Mouse (Mus musculus): ENCODE data around the gene Gtf3c1.

Gtf3c1 gene

DNA sequence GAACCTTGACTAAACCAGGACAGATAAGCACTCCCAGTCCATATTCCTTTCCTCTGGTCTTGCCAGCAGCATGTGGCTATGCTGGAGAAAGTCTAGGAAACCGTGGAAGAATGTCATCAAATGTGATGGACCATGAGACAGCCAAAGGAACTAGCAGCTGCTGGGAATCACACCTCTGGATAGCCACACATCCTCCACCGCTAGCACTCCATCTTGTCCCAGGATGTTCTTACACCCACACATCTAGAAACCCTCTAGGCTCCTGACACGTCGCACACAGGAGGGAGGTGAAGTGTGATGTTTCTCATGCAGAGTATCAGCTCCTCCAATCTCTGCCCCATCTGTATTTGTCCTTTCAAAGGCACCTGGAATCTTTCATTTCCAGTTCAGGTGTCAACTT is 17.1 kb downstream of the Gtf3c1 start:
- WGBS, result 68% methylated on average over 4 of the region's 4 CpGs

DNA sequence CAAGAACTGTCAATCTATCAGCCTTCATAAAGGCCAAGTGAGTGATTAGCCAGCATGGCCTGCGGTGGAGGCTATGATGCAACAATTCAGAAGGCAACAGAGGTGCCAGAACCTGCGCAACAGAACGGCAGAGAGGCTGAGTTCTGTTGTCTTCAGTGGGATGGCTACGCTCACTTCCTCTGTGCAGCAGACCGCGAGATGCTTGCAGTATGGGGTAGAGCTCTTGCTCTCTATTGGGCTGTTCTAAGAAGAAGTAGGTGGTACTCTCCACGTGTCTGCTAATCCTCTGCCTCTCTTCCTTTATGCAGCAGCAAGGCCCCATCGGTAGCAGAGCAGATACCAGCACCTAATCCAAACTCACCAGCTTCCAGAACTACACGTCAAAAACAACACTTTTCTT is 27.6 kb downstream of the Gtf3c1 start:
- WGBS, result 66% methylated on average over 9 of the region's 9 CpGs

DNA sequence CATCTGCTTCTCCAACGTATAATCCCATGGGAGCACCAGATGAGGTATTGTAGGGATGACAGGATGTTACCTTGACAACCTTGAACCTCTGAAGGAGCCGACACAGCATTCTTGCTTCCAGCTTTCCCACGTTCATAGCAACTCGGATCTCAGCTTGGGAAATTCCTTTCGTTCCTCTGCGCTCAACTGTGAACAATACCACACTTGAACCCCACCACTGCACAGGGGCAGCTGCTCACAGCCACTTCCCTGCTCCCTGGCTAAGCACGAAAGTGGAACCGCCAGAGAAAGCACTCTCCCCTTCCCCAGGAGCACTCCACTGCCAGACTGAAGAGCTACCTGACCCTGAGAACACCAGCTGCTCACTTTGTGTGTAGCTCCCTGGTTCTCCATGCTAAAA is 28.8 kb downstream of the Gtf3c1 start:
- 66% methylated on average over 8 of the region's 8 CpGs for WGBS

DNA sequence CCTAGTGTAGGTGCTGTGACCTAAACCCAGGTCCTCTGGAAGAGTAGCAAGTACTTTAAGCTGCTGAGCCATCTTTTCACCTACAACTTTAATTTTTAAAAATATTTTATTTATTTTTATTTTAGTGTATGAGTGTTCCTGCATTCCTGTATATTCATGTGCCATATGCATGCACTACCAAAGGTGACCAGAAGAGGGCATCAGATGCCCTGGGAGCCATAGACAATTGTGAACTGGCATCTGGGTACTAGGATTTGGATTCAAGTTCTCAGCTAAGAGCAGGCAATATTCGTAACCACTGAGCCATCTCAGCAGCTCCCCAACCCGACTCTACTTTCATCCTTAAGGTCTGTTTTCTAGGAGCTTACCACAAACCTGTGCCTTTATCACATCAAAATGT is 32.7 kb downstream of the Gtf3c1 start:
- WGBS, result 74% methylated on average over 2 of the region's 2 CpGs

DNA sequence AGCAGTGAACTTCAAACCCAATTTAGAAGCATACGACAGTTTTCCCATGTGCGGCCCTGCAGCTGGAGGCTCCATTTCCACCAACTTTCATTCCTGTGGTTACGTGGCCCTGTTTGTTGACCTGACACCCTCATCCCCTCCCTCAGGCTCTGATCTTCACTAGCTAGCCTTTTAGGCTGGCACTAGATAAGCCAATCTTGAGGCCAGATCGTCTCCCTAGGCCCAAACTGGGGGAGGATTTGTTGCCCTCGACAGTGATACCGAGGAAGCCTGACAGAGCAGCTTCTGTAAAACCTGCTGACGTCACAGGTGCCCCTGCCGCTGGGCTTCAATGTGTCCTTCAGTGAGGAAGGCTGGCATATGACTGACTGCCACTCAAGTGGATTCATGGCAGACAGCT is 36.2 kb downstream of the Gtf3c1 start:
- WGBS, result 90% methylated on average over 8 of the region's 8 CpGs

DNA sequence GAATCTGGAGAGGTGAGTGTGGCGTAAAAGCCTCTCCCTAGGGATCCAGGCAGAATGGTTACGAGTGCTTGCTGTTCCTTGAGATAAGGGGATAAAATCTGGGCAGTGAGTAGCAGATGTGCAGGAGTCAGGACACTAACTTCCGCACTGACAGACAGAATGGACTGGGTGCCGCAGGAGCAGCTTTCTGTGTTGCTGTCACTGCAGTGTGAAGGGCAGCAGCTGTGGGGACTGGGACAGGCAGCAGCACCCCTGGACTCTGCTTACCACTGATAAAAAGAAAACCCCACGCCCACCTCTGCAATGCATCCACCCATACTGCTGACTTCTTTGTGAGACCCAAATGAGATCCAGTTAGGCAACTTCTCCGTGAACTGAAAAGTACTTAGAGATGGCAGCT is 36.7 kb downstream of the Gtf3c1 start:
- 95% methylated on average over 6 of the region's 6 CpGs for WGBS

DNA sequence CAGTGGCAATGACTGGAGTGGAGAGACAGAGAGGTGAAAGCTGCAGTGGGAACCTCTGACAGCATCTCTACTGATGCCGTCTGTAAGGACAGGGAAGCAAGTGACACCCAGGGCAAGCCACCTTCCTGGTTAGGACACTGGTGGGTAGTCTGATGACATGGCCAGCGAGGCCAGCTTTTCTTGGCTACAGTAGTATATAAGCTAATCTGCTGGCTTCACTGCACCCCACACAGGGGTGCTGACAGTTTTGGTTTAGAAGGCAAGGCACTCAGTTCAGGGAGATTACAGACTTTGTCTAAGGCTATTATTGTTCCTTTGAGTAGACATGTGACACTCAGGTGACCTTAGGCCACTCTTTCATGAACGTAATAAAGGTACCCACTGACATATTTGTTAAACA is 43.9 kb downstream of the Gtf3c1 start:
- 91% methylated on average over 3 of the region's 3 CpGs for WGBS

DNA sequence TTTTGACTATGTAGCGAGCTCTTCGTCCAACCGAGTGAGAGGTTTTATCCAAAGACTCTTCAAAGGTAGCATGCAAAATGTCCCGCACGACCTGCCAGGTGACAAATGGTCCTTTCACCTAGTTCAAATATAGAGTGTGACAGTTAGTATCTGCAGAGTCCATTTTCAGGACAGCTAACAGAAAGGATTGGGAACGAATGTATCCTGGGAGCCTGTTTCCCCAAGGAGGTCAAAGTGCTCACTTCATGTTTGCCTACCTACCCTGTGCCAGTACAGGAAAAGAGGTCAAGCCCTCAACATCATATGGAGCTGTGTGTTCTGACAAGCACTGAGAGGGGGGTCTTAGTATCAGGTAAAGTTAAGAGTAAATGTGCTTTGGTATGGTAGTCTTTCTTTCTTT is 50.1 kb downstream of the Gtf3c1 start:
- WGBS, result 93% methylated on average over 6 of the region's 6 CpGs

DNA sequence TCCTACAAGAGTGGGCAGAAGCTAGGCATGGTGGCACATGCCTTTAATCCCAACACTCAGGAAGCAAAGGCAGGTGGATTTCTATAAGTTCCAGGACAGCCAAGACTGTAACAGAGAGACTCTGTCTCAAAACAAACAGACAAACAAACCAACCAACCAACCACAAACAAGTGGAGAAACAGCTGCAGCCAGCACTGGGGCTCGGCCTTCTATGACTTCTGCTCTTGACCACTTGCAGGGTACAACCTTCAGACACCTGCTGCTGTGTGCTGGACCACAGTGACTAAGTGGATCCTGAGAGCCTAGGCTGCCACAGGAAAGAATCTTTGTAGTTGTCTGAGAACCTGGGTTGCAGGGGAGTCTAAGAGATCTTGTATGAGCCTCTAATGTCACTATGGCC is 58.6 kb downstream of the Gtf3c1 start:
- 84% methylated on average over 1 of the region's 1 CpGs for WGBS

DNA sequence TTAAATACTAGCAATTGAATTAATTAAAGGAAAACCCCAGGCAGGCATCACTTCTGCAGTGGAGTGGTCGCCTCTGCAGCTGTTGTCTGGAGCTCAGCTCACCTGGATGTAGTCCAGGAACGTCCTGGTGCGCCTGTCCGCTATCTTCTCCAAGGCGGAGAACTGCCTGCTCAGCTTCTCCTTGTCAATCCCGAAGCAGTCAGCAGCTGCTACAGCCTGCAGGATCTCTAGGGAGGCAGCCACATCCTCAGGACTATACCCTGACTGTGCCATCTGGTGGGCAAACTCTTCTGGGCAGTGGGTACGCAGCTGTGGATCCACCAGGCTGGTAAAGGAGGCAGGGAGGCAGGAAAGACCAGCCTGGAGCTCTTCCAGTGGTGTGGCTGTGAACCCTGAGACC is 62.2 kb downstream of the Gtf3c1 start:
- 69% methylated on average over 7 of the region's 7 CpGs for WGBS

DNA sequence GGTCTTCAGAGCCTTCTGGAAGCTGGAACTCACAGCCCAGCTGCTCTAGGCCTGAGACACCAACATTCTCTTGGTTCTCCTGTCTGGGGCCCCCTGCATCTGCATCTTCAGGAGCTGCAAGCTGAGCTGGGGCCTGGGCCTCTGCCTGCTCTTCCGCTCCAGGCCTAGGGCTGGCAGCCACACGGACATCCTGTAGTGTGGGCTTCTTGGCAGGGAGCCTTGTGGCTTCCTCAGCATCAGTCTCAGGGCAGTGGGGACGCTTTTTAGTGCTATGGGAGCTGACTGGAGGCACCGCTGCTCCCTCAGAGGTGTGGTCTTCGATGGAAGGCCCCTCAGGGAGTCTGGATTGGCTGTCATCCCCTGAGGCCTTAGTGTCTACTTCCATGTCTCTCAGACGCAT is 63.7 kb downstream of the Gtf3c1 start:
- 42% methylated on average over 6 of the region's 6 CpGs for WGBS

DNA sequence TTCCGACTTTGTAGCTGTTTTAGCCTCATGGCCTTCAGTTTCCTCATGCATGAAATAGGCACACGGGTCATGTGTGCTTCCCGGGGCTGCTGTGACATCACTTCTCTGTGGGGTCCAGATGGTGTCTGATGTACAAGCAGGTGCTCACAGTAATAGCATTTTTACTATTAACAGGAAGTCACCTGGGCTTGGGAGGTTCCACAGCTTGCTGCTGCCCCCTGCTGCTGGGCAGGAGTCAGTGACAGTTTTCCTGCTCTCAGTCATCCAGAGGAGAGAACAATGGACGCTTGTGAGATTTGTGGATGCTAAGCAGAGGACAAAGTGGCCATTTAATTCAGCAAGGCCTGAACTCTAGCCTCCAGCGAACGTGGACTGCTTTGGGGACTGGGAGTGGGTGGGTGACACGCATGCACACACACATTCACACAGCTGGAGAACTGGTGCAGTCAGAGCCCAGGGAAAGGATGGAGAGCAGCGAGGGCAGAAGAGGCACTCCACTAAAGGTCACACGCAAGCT is 68.7 kb downstream of the Gtf3c1 start:
- WGBS, result 34% methylated on average over 9 of the region's 9 CpGs

DNA sequence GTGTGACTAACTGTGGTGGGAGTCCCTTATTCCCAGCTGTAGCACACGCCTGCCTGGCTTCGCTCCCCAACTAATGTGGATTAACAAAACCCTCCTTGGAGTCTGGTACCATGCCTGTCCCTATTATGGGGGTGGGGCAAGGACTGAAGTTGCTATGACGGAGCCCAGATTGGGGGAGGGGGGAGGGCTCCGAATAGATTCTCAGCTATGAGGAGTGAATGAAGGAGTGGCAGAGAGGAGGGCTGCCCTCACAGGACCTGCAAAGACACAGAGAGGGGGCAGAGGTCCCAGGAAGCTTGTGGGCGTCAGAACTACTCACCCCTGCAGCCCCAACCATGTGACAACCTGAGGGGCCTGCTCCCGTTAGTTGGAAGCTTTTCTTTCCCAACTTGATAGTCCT is 69.2 kb downstream of the Gtf3c1 start:
- 65% methylated on average over 6 of the region's 6 CpGs for WGBS

DNA sequence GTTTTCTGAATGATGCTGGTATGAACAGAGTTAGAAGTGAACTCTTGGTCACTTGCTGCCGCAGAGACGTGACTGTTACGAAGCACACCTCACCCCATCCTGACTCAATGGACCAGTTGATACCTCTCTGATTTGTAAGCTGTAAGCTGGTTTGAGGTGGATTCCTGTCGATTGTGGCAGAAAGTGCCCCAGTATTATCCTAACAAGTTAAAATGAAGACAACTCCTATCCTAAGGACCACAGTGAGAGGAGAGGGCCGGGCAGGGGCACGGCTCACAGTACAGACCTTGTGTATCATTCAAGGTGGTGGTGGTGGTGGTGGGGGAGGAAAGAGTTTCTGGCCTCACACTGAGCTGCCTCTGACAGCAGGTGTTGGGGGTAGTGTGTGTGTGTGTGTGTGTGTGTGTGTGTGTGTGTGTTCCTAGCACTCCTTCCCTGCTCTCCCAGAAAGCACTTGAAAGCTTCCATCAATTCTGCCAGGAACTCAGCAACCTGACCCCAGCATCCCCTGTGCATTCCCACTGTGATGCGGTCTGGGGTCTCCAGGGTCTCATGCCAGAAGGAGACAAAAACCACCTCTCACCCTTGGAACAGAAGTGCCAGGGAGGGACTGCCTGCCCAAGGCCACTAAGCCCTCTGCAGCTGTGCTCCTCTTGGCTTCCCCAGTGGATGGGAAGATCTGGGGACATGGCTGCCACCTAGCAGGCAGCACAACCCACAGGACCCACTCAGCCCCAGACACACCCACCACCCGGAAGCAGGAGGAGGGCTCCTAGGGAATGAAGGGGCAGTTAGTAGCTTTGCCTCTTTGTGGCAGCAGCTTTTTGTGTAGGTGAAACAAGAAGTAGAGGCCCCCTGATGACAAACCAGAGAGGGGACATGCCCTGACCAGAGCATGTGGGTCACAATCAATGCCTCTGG is 70.1 kb downstream of the Gtf3c1 start:
- WGBS, result 86% methylated on average over 8 of the region's 8 CpGs

DNA sequence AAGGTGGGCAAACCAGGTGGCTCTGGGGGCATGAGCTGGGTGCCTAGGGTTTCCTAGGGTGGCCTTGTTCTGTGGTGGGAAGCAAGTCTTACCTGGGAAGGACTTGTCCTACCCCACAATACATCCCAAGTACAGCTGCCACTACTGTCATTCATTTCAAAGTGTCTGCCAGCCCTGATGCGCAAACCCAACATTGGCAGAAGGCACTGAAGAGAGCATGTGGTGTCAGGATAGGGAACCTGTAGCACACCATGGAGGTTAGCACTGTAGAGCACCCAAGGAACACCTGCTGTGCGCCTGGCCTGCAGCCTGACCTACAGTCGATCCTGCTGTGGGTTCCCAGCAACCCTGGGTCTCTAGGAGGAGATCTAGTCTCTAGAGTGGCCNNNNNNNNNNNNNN is 76.6 kb downstream of the Gtf3c1 start:
- WGBS, result 85% methylated on average over 3 of the region's 3 CpGs

DNA sequence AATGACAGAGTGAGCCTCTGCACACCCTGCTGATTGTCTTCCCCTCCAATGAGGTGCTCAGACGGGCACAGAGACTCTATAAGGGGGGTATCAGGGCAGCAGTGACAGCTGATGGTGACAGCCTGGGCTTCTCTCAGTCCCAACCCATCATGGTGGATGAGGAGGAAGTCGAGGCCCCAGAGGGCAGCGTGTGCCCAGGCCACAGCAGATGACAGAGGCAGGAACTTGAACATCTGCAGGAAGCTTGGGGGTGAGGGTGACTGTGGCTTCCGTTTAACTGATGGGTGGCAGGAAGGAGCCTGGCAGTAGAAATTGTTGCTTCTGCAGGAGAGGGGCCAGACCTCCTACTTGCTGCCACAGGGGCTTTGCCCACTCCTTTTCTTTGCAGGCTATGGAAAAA is 77.3 kb downstream of the Gtf3c1 start:
- 67% methylated on average over 4 of the region's 4 CpGs for WGBS

DNA sequence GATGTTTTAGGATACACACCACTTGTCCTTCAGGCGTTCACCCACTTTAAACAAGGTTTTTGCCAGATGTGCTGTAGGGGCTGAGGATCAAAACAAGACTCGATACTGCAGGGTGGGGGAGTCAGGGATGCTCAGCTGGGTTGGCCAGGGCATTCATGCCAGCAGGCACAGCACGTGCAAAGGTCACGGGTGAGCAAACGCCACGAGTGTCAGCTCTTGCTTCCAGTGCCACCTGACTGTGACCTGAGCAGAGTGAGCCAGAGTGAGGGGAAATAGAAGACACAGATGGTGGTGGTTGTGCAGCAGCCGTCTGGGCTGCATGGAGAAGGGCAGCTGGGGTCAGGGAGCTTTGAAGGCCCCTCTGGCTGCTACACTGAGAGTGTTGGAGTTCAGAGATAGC is 81.8 kb downstream of the Gtf3c1 start:
- 77% methylated on average over 7 of the region's 7 CpGs for WGBS

DNA sequence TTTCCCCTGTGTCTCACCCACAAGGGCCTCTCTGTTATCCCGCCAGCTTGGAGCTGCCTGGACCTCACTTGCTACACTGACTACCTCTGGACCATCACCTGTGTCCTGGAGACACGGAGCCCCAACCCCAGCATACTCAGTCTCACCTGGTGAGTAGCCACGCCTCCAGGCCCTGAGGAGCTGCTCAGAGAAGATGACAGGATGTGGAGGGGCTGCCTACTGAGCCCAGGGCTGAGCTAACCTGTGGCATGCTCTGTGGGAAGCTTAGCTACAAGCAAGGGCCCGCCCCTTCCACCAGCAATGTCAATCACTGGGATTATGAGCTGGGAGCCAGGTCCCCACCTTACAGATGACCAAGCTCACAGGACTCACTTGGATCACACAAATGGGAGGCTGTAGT is 82.4 kb downstream of the Gtf3c1 start:
- 80% methylated on average over 4 of the region's 4 CpGs for WGBS

DNA sequence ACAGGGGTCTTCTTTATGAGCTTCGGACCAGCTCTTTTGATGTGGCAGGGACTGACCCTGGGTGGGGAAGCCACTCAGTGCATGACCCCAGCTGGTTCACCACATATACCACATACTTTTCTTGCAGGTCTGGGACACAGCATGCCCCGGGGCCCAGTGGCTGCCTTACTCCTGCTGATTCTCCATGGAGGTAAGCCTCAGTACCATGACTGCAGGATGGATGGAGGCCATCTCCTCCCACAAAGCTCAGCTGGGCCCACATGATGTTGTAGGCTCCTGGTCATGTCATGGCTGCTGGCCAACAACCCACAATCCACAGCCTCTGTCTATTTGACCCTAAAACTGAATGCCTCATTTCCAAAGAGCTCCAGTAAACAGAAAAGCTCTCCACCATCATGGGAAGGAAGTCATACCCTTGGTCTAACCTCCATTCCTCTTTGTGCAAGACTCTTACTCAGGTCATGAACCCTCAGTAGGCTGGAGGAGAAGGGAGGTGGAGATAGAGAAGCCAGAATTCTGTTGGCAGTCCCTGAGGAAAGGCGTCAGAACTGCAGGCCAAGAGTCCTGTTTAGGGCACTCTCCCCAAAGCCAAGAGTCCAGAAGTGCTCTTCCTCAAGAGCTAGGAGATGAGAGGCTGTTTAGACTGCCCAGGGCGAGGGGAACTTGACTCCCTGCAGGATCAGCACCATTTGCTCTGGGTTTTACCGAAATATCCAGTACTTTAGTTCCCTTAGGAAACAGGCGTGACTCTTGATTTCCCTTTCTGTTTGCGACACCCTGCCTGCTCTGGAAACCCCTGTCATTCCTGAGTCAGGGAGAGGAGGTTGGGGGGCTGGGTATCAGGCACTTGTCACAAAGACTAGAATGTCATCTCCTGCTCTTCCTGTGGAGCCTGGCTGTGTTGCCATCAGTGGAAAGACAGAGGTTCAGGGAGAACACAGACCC is 84.6 kb downstream of the Gtf3c1 start:
- WGBS, result 78% methylated on average over 7 of the region's 7 CpGs

DNA sequence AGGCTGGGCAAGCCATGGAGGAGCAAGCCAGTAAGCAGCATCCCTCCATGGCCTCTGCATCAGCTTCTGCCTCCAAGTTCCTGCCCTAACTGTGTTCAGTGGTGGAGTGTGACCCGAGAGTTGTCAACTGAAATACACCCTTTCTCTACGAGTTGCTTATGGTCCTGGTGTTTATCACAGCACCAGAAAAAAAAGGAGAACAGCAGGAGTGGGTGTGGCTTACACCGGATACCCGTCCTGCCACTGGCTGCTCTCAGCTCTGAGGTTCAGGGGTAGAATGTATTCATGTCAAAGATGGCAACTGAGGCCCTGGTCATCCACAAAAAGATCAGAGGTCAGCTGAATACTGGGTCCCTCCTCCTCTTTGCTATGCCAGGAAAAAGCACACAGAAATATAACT is 87.5 kb downstream of the Gtf3c1 start:
- WGBS, result 82% methylated on average over 4 of the region's 4 CpGs

DNA sequence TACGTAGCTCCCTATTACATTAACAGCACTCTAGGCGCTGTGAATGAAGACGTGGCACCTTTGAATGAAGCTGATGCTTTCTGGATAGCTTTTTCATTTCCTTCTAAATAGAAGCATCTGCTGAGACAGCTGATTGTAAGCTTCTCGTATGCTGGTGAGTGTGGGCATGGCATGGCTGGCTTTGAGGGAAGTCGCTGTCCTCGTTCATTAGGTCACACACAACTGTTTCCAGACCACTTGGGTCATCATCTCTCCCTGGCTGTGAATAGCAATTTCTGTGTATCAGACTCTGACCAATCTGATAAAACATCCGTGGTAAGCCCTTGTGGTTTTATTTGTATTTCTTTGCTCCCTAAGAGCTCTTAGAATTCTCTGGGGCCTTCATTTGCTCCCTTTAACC is 89.6 kb downstream of the Gtf3c1 start:
- 76% methylated on average over 7 of the region's 7 CpGs for WGBS

DNA sequence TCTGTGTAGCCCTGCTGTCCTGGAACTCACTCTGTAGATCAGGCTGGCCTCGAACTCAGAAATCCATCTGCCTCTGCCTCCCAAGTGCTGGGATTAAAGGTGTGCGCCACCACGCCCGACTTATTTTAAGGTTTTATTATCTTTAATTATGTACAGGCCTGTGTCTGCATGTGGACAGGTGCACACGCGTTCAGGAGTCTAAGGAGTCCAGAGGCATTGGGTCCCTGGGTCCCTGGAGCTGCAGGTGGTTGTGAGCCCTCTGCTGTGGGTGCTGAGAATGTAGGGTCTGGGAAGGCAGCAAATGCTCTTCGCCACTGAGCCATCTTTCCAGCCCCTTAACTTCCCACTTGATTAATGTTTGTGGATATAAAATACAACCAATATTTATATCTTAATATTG is 92.1 kb downstream of the Gtf3c1 start:
- WGBS, result 95% methylated on average over 7 of the region's 7 CpGs

DNA sequence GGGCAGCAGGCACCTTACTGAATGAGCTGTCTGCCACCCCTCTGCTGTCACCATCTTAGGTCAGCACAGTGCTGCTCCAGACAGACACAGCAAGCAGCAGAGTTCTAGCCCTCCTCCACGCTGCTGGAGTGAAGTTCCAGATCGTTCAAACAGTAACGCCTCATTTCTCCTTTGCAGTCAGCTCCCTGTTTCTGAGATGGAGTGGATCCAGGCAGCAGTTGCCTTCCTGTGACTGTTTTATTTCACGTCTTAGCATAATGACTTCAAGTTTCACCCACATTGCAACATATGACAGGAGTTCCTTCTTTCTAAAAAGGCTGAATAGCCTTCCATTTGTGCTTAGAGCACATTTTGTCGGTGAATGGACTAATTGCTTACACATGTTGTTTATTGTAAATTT is 94.0 kb downstream of the Gtf3c1 start:
- 38% methylated on average over 5 of the region's 5 CpGs for WGBS

Data from cerebral cortex, adult 2 months (tissue).